Mouse (Mus musculus): Measurements from ENCODE around the gene Taf6l. TPM values are rescaled to one million over a fixed set of nuclear protein-coding genes. Genes with fewer than 3 reads are reported as not detected.

Taf6l gene
- total RNA-seq (2012; rRNA removed): 28.6 and 29.4 TPM in 2 replicates

- TF ChIP-seq ZNF384 (IDR thresholded peaks at IDR 0.05; ENCODE audit: low read depth, low read length) (0 out of 2 replicates have a peak, but pooled peaks have one; percentile 5), HCFC1 (IDR thresholded peaks at IDR 0.05; ENCODE audit: borderline replicate concordance, insufficient read depth, low read length) (no peak)
- DNase-seq (ENCODE audit: low read depth, low spot score): peak; percentile 96
- peak within 1 kb of the TSS; percentile 57; the same call in 1 of the 2 replicates for H3K27ac ChIP-seq (ENCODE audit: insufficient read depth, low read depth, low read length, poor library complexity, severe bottlenecking)
- no peaks in the 10 kb centered on the region for H3K9me3 ChIP-seq (ENCODE audit: control insufficient read depth, insufficient read depth, low read depth, low read length)
- peak within 1 kb of the TSS; percentile 73 for H3K9ac ChIP-seq (ENCODE audit: insufficient read depth, low read depth, low read length, poor library complexity, severe bottlenecking)
- H3K36me3 ChIP-seq (ENCODE audit: control insufficient read depth, insufficient read depth, low read length, poor library complexity, severe bottlenecking): peaks cover 15% of the 10 kb centered on the region; the same call in 1 of the 2 replicates
- in situ Hi-C loops (cut with MboI; ENCODE audit: low sequenced_read_pairs in 2 of 2, unreplicated experiment in 2 of 2): no loop called here
- peak within 1 kb of the TSS; percentile 74 to 82 for H3K4me3 ChIP-seq (ENCODE audit: insufficient read depth in 1 of 2, low read depth in 1 of 2, low read length in 2 of 2, poor library complexity in 1 of 2, severe bottlenecking in 1 of 2)
- H3K4me1 ChIP-seq (ENCODE audit: control insufficient read depth in 2 of 2, insufficient read depth in 2 of 2, low read length in 2 of 2, poor library complexity in 1 of 2): peaks cover 0 to 8% of the 10 kb centered on the region in 2 experiments; a peak in 3 of 4 replicates
These were observed at the start of gene Taf6l for GRCm38 (mm10) chr19:8786008-8786781. TSS of gene Taf6l (minus strand) at chr19:8786417.

- peaks cover 0 to 2% of the 10 kb centered on the region in 2 experiments; a peak in 1 of 4 replicates for H3K4me1 ChIP-seq (ENCODE audit: control insufficient read depth in 2 of 2, insufficient read depth in 2 of 2, low read length in 2 of 2, poor library complexity in 1 of 2)
- DNase-seq (ENCODE audit: low read depth, low spot score): no peak
- in situ Hi-C loops (cut with MboI; ENCODE audit: low sequenced_read_pairs in 2 of 2, unreplicated experiment in 2 of 2): no loop called here
- no peak overlapping the region for H3K27ac ChIP-seq (ENCODE audit: insufficient read depth, low read depth, low read length, poor library complexity, severe bottlenecking)
- TF ChIP-seq ZNF384 (IDR thresholded peaks at IDR 0.05; ENCODE audit: low read depth, low read length): no peak
- H3K36me3 ChIP-seq (ENCODE audit: control insufficient read depth, insufficient read depth, low read length, poor library complexity, severe bottlenecking): peaks cover 33% of the 10 kb centered on the region
- no peaks in the 10 kb centered on the region for H3K9me3 ChIP-seq (ENCODE audit: control insufficient read depth, insufficient read depth, low read depth, low read length)
- H3K9ac ChIP-seq (ENCODE audit: insufficient read depth, low read depth, low read length, poor library complexity, severe bottlenecking): no peak overlapping the region
- H3K4me3 ChIP-seq (ENCODE audit: insufficient read depth in 1 of 2, low read depth in 1 of 2, low read length in 2 of 2, poor library complexity in 1 of 2, severe bottlenecking in 1 of 2): no peak overlapping the region
These were observed 46.8 kb upstream of the Taf6l start for GRCm38 (mm10) chr19:8832971-8833370.

- TF ChIP-seq HCFC1 (IDR thresholded peaks at IDR 0.05; ENCODE audit: borderline replicate concordance, insufficient read depth, low read length) (no peak), MAFK (IDR thresholded peaks at IDR 0.05; ENCODE audit: insufficient read depth, low read depth, low read length) (no peak), ZNF384 (IDR thresholded peaks at IDR 0.05; ENCODE audit: low read depth, low read length) (no peak), CHD2 (IDR thresholded peaks at IDR 0.05; ENCODE audit: low read depth, low read length) (no peak), ZC3H11A (IDR thresholded peaks at IDR 0.05; ENCODE audit: borderline replicate concordance, low read depth, low read length) (no peak)
- H3K9ac ChIP-seq (ENCODE audit: insufficient read depth, low read depth, low read length, poor library complexity, severe bottlenecking): no peak overlapping the region
- peaks cover 0 to 2% of the 10 kb centered on the region in 2 experiments; a peak in 1 of 4 replicates for H3K4me1 ChIP-seq (ENCODE audit: control insufficient read depth in 2 of 2, insufficient read depth in 2 of 2, low read length in 2 of 2, poor library complexity in 1 of 2)
- DNase-seq (ENCODE audit: low read depth, low spot score): no peak
- no peak overlapping the region for H3K27ac ChIP-seq (ENCODE audit: insufficient read depth, low read depth, low read length, poor library complexity, severe bottlenecking)
- no peaks in the 10 kb centered on the region for H3K9me3 ChIP-seq (ENCODE audit: control insufficient read depth, insufficient read depth, low read depth, low read length)
- in situ Hi-C loops (cut with MboI; ENCODE audit: low sequenced_read_pairs in 2 of 2, unreplicated experiment in 2 of 2): no loop called here
- peaks cover 43% of the 10 kb centered on the region for H3K36me3 ChIP-seq (ENCODE audit: control insufficient read depth, insufficient read depth, low read length, poor library complexity, severe bottlenecking)
- no peak overlapping the region for H3K4me3 ChIP-seq (ENCODE audit: insufficient read depth in 1 of 2, low read depth in 1 of 2, low read length in 2 of 2, poor library complexity in 1 of 2, severe bottlenecking in 1 of 2)
These were observed 45.0 kb upstream of the Taf6l start for GRCm38 (mm10) chr19:8831262-8831661.

GRCm38 (mm10) chr19:8830664-8831063, 44.4 kb upstream of the Taf6l start:
- Histone ChIP-seq H3K27ac (ENCODE audit: insufficient read depth, low read depth, low read length, poor library complexity, severe bottlenecking) (no peak overlapping the region), H3K4me1 (ENCODE audit: control insufficient read depth in 2 of 2, insufficient read depth in 2 of 2, low read length in 2 of 2, poor library complexity in 1 of 2) (peaks cover 0 to 2% of the 10 kb centered on the region in 2 experiments; a peak in 1 of 4 replicates), H3K9ac (ENCODE audit: insufficient read depth, low read depth, low read length, poor library complexity, severe bottlenecking) (no peak overlapping the region; the same call in 1 of the 2 replicates), H3K36me3 (ENCODE audit: control insufficient read depth, insufficient read depth, low read length, poor library complexity, severe bottlenecking) (peaks cover 45% of the 10 kb centered on the region), H3K9me3 (ENCODE audit: control insufficient read depth, insufficient read depth, low read depth, low read length) (no peaks in the 10 kb centered on the region), H3K4me3 (ENCODE audit: insufficient read depth in 1 of 2, low read depth in 1 of 2, low read length in 2 of 2, poor library complexity in 1 of 2, severe bottlenecking in 1 of 2) (no peak overlapping the region)
- in situ Hi-C loops (cut with MboI; ENCODE audit: low sequenced_read_pairs in 2 of 2, unreplicated experiment in 2 of 2): no loop called here
- DNase-seq (ENCODE audit: low read depth, low spot score): no peak
- no peak for TF ChIP-seq MAFK (IDR thresholded peaks at IDR 0.05; ENCODE audit: insufficient read depth, low read depth, low read length)
- TF ChIP-seq ZC3H11A (IDR thresholded peaks at IDR 0.05; ENCODE audit: borderline replicate concordance, low read depth, low read length): no peak
- no peak for TF ChIP-seq ZNF384 (IDR thresholded peaks at IDR 0.05; ENCODE audit: low read depth, low read length)
- TF ChIP-seq HCFC1 (IDR thresholded peaks at IDR 0.05; ENCODE audit: borderline replicate concordance, insufficient read depth, low read length): no peak

Measured in ES-E14 (cell line).